Mouse (Mus musculus): Measurements from ENCODE around the gene Gm21964.

DNA sequence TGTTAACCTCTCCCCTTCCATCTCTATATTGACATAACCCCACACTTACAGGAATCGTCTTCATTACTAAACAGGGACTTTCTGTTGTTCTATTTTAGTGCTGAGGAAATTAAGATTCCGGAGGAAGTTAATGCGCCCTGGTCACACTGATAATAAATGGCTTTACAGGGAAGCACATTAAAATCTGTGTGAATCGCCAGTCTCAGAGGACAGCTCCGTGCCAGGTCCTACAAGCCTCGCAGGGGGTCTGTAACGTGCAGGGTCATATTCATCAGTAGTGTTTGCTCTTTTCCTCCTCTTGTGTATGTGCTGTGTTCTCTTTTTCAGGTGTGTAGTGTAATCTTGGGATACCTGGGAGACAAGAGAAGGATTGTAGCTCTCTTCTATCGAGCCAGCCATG is 42.8 kb upstream of the Gm21964 start:
- TF ChIP-seq CTCF (IDR thresholded peaks at IDR 0.05; ENCODE audit: low read depth) (no peak), EP300 (optimal IDR thresholded peaks at IDR 0.05) (no peak)

Measured in stomach, postnatal 0 days (tissue).